Mouse (Mus musculus) heart, postnatal 0 days (tissue): Measurements from ENCODE around the gene Lias.

Source experiments
- CTCF ChIP-seq: IDR thresholded peaks from 2 replicates; pipeline ENCODE4 v1.5.1; 2016; ENCODE audit warnings: antibody characterized with exemption, control low read depth, low read depth
- EP300 ChIP-seq: IDR thresholded peaks from 2 replicates; pipeline ENCODE4 v1.6.1; 2016; ENCODE audit warnings: antibody characterized with exemption, low read depth

DNA sequence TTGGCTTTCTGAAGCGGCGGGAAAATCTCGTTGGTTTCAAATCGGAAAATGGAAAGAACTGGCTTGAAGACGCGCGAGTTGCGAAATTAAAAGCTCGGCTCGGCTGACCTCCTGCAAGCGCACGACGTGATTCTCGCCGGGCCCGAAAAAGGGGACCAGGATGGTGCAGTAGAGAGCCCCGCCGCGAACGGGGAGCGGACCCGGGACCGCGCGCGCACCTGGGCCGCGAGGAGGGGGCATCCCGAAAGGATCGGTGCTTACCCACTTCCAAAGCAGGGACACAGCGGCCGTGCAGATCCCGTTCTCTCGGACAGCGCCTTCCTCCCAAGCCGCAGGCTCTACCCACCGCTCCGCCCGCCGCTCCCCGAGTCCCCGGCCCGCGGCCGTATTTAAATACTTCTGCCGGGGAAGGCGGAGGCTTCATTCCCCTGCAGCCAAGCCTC, 44.1 kb downstream of the Lias start:
- no peak for TF ChIP-seq CTCF
- TF ChIP-seq EP300 = no peak
